Mouse (Mus musculus) kidney, adult 2 months (tissue): Measurements from ENCODE around the gene Fam155a.

Experiments
- CTCF ChIP-seq: fragments of 200-500 bp; conservative IDR thresholded peaks from 2 replicates; pipeline ENCODE4 v1.5.1; 2011; ENCODE audit warnings: low read depth, mild to moderate bottlenecking, control low read depth, low read length, moderate library complexity, mixed read lengths; ENCODE audit not compliant: insufficient read depth, insufficient read length
- POLR2A ChIP-seq: fragments of 200-500 bp; IDR thresholded peaks from one replicate; pipeline ENCODE4 v1.6.1; 2011; ENCODE audit warnings: low read depth, low read length, control low read depth

DNA sequence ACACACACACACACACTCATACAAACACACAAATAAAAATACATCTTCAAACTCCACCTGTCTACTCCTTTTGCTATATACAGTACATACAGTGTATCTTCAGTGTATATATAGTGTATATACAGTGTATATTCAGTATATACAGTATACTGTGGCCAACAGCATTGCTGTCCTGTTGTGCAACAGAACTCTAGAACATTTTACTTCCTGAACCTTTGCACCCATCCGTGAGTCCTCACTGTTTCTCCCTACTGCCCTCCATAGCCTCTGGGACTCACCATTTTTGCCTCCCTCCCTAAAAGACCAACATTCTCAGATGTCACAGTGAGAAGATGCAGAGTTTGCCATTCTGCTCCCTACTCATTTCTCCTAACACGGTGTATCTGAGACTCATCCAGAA is 347.8 kb downstream of the Fam155a start:
- TF ChIP-seq CTCF = no peak
- TF ChIP-seq POLR2A = no peak
